Mouse (Mus musculus): ENCODE results near the gene F10.

DNA sequence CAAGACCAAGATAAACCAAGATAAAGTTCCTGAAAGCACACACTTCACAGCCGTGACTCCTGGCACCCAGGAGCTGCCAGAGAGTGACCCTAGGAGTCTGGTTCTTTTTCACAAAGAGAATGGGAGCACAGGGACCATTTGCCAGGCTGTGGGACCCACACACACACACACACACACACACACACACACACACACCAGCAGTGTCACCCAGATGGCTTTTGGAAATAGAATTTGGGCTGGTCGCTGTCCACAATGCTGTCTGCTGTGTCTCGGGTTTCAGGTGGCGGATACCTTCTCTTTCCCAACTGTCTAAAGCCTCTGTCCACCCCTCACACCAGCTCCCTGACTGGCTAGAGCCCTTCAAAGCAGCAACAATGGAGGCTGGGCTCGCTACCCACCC, 42.6 kb upstream of the F10 start:
- TF ChIP-seq CTCF (IDR thresholded peaks at IDR 0.05; ENCODE audit: low read depth) (no peak), EP300 (IDR thresholded peaks at IDR 0.05; ENCODE audit: low read depth) (no peak)

All from liver, embryonic 14.5 days (tissue).